Mouse (Mus musculus): ENCODE results near the gene Zfp524. TPM values are rescaled to one million over a fixed set of nuclear protein-coding genes. Genes with fewer than 3 reads are reported as not detected.

Gene Zfp524
- polyA plus RNA-seq, 1 experiment from 2014 or later, result 7.8 TPM

- no peaks in the 10 kb centered on the region for H3K27me3 ChIP-seq
- ATAC-seq (ENCODE audit: insufficient number of reproducible peaks, insufficient read depth, low FRiP score, low TSS enrichment, low read depth), result no peak
- peaks cover 5% of the 10 kb centered on the region; the same call in 1 of the 2 replicates for H3K4me1 ChIP-seq (replicated peaks)
- no peak overlapping the region for H3K4me3 ChIP-seq (replicated peaks)
- H3K27ac ChIP-seq, result no peak overlapping the region
- peaks cover 53% of the 10 kb centered on the region for H3K9me3 ChIP-seq
- H3K9ac ChIP-seq (replicated peaks), result no peak overlapping the region
- H3K36me3 ChIP-seq, result peaks cover 63% of the 10 kb centered on the region
- 97% methylated on average over 17 of the region's 17 CpGs for WGBS
- H3K4me2 ChIP-seq, result no peak overlapping the region
Measured at GRCm38 (mm10) chr7:5035628-5036027, 21.4 kb downstream of the Zfp524 start.

GRCm38 (mm10) chr7:5036136-5036535, 21.9 kb downstream of the Zfp524 start:
- Histone ChIP-seq H3K9ac (replicated peaks) (no peak overlapping the region), H3K27ac (no peak overlapping the region), H3K9me3 (peaks cover 48% of the 10 kb centered on the region), H3K4me2 (no peak overlapping the region), H3K4me3 (replicated peaks) (no peak overlapping the region), H3K4me1 (replicated peaks) (peaks cover 5% of the 10 kb centered on the region; the same call in 1 of the 2 replicates), H3K36me3 (peaks cover 61% of the 10 kb centered on the region), H3K27me3 (no peaks in the 10 kb centered on the region)
- WGBS, result 92% methylated on average over 9 of the region's 9 CpGs
- no peak for ATAC-seq (ENCODE audit: insufficient number of reproducible peaks, insufficient read depth, low FRiP score, low TSS enrichment, low read depth)

DNA sequence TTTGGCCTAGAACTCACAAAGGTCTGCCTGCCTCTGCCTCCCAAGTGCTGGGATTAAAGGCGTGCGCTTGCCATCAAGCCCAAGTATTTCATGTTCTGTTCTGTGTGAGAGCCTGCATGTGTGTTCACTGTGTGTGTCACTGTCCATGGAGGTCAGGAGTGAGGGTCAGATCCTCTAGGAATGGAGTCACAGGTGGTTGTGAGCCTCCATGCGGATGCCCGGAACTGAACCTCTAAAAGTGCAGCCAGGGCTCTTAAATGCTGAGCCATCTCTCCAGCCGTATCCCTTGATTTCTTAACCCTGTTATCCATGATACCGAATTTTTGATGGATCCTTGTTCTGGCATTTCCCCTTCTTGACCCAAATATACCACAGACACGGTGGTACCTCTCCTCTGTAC, 22.8 kb downstream of the Zfp524 start:
- H3K9me3 ChIP-seq, result peaks cover 39% of the 10 kb centered on the region
- H3K4me2 ChIP-seq, result no peak overlapping the region
- H3K9ac ChIP-seq (replicated peaks), result no peak overlapping the region
- H3K27ac ChIP-seq, result no peak overlapping the region
- H3K36me3 ChIP-seq, result peaks cover 58% of the 10 kb centered on the region
- ATAC-seq (ENCODE audit: insufficient number of reproducible peaks, insufficient read depth, low FRiP score, low TSS enrichment, low read depth), result no peak
- H3K4me1 ChIP-seq (replicated peaks), result peaks cover 5% of the 10 kb centered on the region; the same call in 1 of the 2 replicates
- H3K27me3 ChIP-seq, result no peaks in the 10 kb centered on the region
- 91% methylated on average over 7 of the region's 7 CpGs for WGBS
- no peak overlapping the region for H3K4me3 ChIP-seq (replicated peaks)

GRCm38 (mm10) chr7:5037467-5037866, 23.3 kb downstream of the Zfp524 start:
- Histone ChIP-seq H3K27me3 (no peaks in the 10 kb centered on the region), H3K9me3 (peaks cover 34% of the 10 kb centered on the region; the same call in 1 of the 2 replicates), H3K9ac (replicated peaks) (no peak overlapping the region), H3K36me3 (peaks cover 53% of the 10 kb centered on the region), H3K4me2 (peak overlapping the region; percentile 55), H3K4me3 (replicated peaks) (peak overlapping the region; percentile 62), H3K4me1 (replicated peaks) (peaks cover 5% of the 10 kb centered on the region; the same call in 1 of the 2 replicates), H3K27ac (peak overlapping the region; percentile 95; the same call in 1 of the 2 replicates)
- ATAC-seq (ENCODE audit: insufficient number of reproducible peaks, insufficient read depth, low FRiP score, low TSS enrichment, low read depth), result no peak
- 93% methylated on average over 8 of the region's 8 CpGs for WGBS

- Histone ChIP-seq H3K4me1 (replicated peaks) (peaks cover 5% of the 10 kb centered on the region; the same call in 1 of the 2 replicates), H3K9me3 (peaks cover 30% of the 10 kb centered on the region; the same call in 1 of the 2 replicates), H3K27me3 (no peaks in the 10 kb centered on the region), H3K9ac (replicated peaks) (peak within 1 kb of the TSS; percentile 76), H3K36me3 (peaks cover 46% of the 10 kb centered on the region), H3K4me2 (peak within 1 kb of the TSS; percentile 55), H3K27ac (peak within 1 kb of the TSS; percentile 95), H3K4me3 (replicated peaks) (peak within 1 kb of the TSS; percentile 62)
- under 1% methylated on average over 48 of the region's 48 CpGs for WGBS
- peak; percentile 92 for ATAC-seq (ENCODE audit: insufficient number of reproducible peaks, insufficient read depth, low FRiP score, low TSS enrichment, low read depth)
Measured at GRCm38 (mm10) chr7:5038109-5038732, 24.0 kb downstream of the Zfp524 start, which contains the start of gene Zfp784. Gene Zfp784, minus strand, starts transcription at chr7:5038446.

DNA sequence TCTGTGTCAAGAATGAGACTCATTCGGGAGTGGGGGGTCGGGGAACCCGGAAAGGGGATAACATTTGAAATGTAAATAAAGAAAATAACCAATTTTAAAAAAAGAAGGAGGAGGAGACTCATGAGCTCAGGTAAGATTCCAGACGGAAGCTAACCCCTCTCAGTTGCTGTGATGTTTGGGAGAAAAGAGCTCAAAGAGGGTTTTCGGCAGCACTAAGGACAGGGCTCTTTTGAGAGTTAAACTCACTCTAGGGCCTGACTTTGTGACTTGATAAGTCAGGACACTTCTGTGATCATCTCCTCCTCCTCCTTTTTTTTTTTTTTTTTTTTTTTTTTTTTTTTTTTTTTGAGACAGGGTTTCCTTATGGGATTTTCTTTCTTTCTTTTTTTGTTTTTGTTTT, 24.7 kb downstream of the Zfp524 start:
- peaks cover 23% of the 10 kb centered on the region; the same call in 1 of the 2 replicates for H3K9me3 ChIP-seq
- H3K4me3 ChIP-seq (replicated peaks), result peak overlapping the region; percentile 62
- H3K27ac ChIP-seq, result peak overlapping the region; percentile 95
- H3K36me3 ChIP-seq, result peaks cover 38% of the 10 kb centered on the region
- ATAC-seq (ENCODE audit: insufficient number of reproducible peaks, insufficient read depth, low FRiP score, low TSS enrichment, low read depth), result no peak
- H3K4me1 ChIP-seq (replicated peaks), result peaks cover 5% of the 10 kb centered on the region; the same call in 1 of the 2 replicates
- 46% methylated on average over 5 of the region's 5 CpGs for WGBS
- peak overlapping the region; percentile 55 for H3K4me2 ChIP-seq
- H3K27me3 ChIP-seq, result no peaks in the 10 kb centered on the region
- peak overlapping the region; percentile 76 for H3K9ac ChIP-seq (replicated peaks)

- no peak for ATAC-seq (ENCODE audit: insufficient number of reproducible peaks, insufficient read depth, low FRiP score, low TSS enrichment, low read depth)
- Histone ChIP-seq H3K27me3 (no peaks in the 10 kb centered on the region), H3K9ac (replicated peaks) (no peak overlapping the region), H3K27ac (no peak overlapping the region), H3K9me3 (no peaks in the 10 kb centered on the region), H3K36me3 (peaks cover 11% of the 10 kb centered on the region; the same call in 1 of the 2 replicates), H3K4me2 (no peak overlapping the region), H3K4me3 (replicated peaks) (no peak overlapping the region), H3K4me1 (replicated peaks) (no peaks in the 10 kb centered on the region)
- 76% methylated on average over 2 of the region's 2 CpGs for WGBS
Measured at GRCm38 (mm10) chr7:5044981-5045380, 30.8 kb downstream of the Zfp524 start.

- WGBS, result 67% methylated on average over 2 of the region's 2 CpGs
- peaks cover 9% of the 10 kb centered on the region; the same call in 1 of the 2 replicates for H3K4me1 ChIP-seq (replicated peaks)
- H3K27me3 ChIP-seq, result no peaks in the 10 kb centered on the region; the same call in 1 of the 2 replicates
- no peak overlapping the region for H3K4me2 ChIP-seq
- no peaks in the 10 kb centered on the region for H3K9me3 ChIP-seq
- no peak overlapping the region for H3K9ac ChIP-seq (replicated peaks)
- H3K27ac ChIP-seq, result no peak overlapping the region
- H3K36me3 ChIP-seq, result peaks cover 6% of the 10 kb centered on the region; the same call in 1 of the 2 replicates
- ATAC-seq (ENCODE audit: insufficient number of reproducible peaks, insufficient read depth, low FRiP score, low TSS enrichment, low read depth), result no peak
- no peak overlapping the region for H3K4me3 ChIP-seq (replicated peaks)
Measured at GRCm38 (mm10) chr7:5046112-5046511, 31.9 kb downstream of the Zfp524 start.

DNA sequence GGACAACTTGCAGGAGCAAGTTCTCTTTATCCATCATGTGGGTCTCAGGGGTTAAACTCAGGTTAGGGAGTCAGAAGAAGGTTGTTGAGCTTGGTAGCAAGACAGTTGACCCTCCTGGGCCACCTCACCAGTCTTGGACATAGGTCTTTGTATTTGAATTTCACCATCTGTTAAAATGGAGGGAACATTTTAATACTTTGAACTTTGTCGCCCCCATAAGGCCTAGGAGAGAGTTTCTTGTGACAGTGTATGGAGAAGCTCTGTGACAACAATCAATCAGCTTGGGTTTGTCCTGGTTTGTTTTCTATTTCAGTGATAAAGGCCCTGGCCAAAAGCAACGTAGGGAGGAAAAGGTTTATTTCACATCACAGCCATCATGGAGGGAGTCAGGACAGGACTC, 33.1 kb downstream of the Zfp524 start:
- H3K9me3 ChIP-seq, result no peaks in the 10 kb centered on the region
- 34% methylated on average over 2 of the region's 2 CpGs for WGBS
- H3K27me3 ChIP-seq, result peaks cover 7% of the 10 kb centered on the region
- H3K9ac ChIP-seq (replicated peaks), result no peak overlapping the region
- H3K36me3 ChIP-seq, result no peaks in the 10 kb centered on the region
- no peak overlapping the region for H3K27ac ChIP-seq
- peaks cover 14% of the 10 kb centered on the region for H3K4me1 ChIP-seq (replicated peaks)
- no peak overlapping the region for H3K4me3 ChIP-seq (replicated peaks)
- no peak for ATAC-seq (ENCODE audit: insufficient number of reproducible peaks, insufficient read depth, low FRiP score, low TSS enrichment, low read depth)
- H3K4me2 ChIP-seq, result no peak overlapping the region

DNA sequence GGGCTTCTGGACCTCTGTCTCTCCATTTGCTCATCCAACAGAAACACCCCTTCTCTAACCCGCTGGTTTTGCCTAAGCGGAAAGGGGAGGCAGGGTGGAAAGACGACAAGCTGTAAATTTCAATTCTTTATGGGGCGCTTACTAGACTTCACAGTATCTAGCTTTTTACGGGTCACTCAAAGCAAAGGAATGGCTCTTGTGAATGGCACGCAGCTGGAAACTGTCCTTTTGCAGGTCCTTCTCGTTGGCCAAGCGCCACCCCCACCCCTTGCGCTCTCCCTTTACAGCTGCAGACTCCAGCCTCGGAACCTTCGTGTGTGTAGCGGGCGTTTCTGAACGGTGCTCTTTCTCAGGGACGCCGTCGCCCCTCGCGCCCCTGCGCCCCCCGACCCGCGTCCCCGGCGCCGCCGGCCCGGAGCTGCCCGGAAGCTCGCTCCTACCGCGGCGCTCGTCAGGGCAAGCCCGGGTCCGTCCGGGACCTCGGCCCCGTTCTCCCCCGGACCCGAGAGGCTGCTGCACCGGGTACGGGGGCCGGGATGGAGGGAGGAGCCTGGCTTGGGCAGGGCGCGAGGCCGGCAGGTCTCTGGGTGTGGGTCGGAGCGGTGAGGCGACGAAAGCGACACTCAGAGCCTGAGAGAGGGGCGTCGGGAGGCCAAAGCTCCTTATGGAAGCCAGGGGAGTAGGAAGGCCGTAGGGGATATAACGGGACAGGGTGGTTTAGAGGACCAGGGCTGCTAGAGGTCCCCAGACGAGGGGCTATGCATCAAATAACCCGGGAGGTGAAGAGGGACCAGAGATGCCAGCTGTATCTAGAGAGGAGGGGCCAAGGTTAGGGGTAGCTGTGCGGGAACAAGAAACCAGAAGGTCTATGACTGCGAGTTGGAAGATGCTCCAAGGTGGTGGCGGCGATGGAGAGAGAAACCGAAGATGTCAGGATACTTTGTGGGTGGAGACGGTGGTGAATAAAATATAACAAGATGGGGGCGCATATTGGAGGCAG, 37.3 kb downstream of the Zfp524 start, which contains the start of gene Zfp580:
Zfp580 (plus strand) TSS at position 346 of the 1,000 bp plus-strand sequence.
- Histone ChIP-seq H3K27ac (peak within 1 kb of the TSS; percentile 75), H3K4me2 (peak within 1 kb of the TSS; percentile 89), H3K9ac (replicated peaks) (peak within 1 kb of the TSS; percentile 93), H3K9me3 (0 out of 2 replicates have a peak, but pooled peaks cover 3% of the 10 kb centered on the region), H3K27me3 (peaks cover 48% of the 10 kb centered on the region), H3K4me1 (replicated peaks) (peaks cover 40% of the 10 kb centered on the region), H3K36me3 (0 out of 2 replicates have a peak, but pooled peaks cover 3% of the 10 kb centered on the region), H3K4me3 (replicated peaks) (peak within 1 kb of the TSS; percentile 80)
- ATAC-seq (ENCODE audit: insufficient number of reproducible peaks, insufficient read depth, low FRiP score, low TSS enrichment, low read depth), result peak; percentile 66
- 1% methylated on average over 65 of the region's 65 CpGs for WGBS

All from limb, embryonic 12.5 days (tissue).